ENCODE assay signal across 20 mouse cellular contexts in genomic region chr11:116607717-116608116, GRCm38 (mm10). TPM values are rescaled to one million over a fixed set of nuclear protein-coding genes. Genes with fewer than 3 reads are reported as not detected.
"Had no signal": no experiment of that assay in that cellular context is flagged by ENCODE, and none has a peak within 500 bp of the region (broad histone marks: within the 10 kb centered on the region; RNA-seq: fewer than 3 reads in every experiment).

No protein-coding gene starts in this region.

- H3K27me3 ChIP-seq: neural tube, embryonic 15.5 days had no signal

- H3K27ac ChIP-seq: layer of hippocampus, adult 2 months; left cerebral cortex, adult 2 months; liver, embryonic 14.5 days; neural tube, embryonic 15.5 days had no signal

- H3K36me3 ChIP-seq: midbrain, embryonic 10.5 days; neural tube, embryonic 15.5 days had no signal

- H3K4me2 ChIP-seq: neural tube, embryonic 15.5 days had no signal

- ATAC-seq: hindbrain, embryonic 16.5 days; inflammation-experienced regulatory T-cells, adult 6 months; intestine, postnatal 0 days; lung, postnatal 0 days had no signal

- H3K4me1 ChIP-seq: neural tube, embryonic 15.5 days had no signal

- H3K4me3 ChIP-seq: layer of hippocampus, adult 2 months; left cerebral cortex, adult 2 months; limb, embryonic 10.5 days; midbrain, embryonic 10.5 days; myocyte; neural tube, embryonic 15.5 days had no signal

- DNase-seq: kidney, adult 9 months; kidney, postnatal 10 days; kidney, postnatal 4 days; lung, adult 2 months; lung, postnatal 36 days; midbrain, embryonic 14.5 days had no signal

- H3K9me3 ChIP-seq: limb, embryonic 10.5 days; midbrain, embryonic 10.5 days; neural tube, embryonic 15.5 days had no signal

- H3K9ac ChIP-seq: liver, embryonic 14.5 days; neural tube, embryonic 15.5 days had no signal

RNA-seq across cellular contexts. Expression of gene Aanat, which starts 21.5 kb away (rescaled TPM):
- total RNA-seq: megakaryocyte progenitor cell, adult 5-6 weeks had no signal
- polyA plus RNA-seq: inflammation-experienced regulatory T-cells, adult 6 months; intestine, postnatal 0 days; limb, embryonic 10.5 days; liver, embryonic 14.5 days; lung, adult 2 months; lung, postnatal 0 days; midbrain, embryonic 10.5 days; myocyte; neural tube, embryonic 11.5 days; stomach, embryonic 14.5 days had no signal

RNA-seq across cellular contexts. Expression of gene Prcd, which starts 45.6 kb away (rescaled TPM):
- polyA plus RNA-seq: inflammation-experienced regulatory T-cells, adult 6 months had no signal

RNA-seq across cellular contexts. Expression of gene Cygb, which starts 46.4 kb away (rescaled TPM):
- total RNA-seq: megakaryocyte progenitor cell, adult 5-6 weeks had no signal
